Mouse (Mus musculus) E14TG2a.4 (cell line): Measurements from ENCODE around the gene Rere.

ENCODE experiments used
- CTCF ChIP-seq: conservative IDR thresholded peaks from 2 replicates; pipeline ENCODE4 v1.5.1; 2014; ENCODE audit warnings: low read length
- NANOG ChIP-seq: IDR thresholded peaks from 2 replicates; pipeline ENCODE4 v1.6.1; 2014; ENCODE audit warnings: borderline replicate concordance, low read length, mixed read lengths
- POU5F1 ChIP-seq: IDR thresholded peaks from 2 replicates; pipeline ENCODE4 v1.6.1; 2014; ENCODE audit warnings: low read length, borderline replicate concordance

- TF ChIP-seq CTCF = no peak
- TF ChIP-seq POU5F1 = no peak
- TF ChIP-seq NANOG = no peak
Measured at GRCm38 (mm10) chr4:150651390-150652277, 370.2 kb downstream of the Rere start, which contains the start of gene Slc45a1.
